Mouse (Mus musculus) testis, adult 2 months (tissue): Measurements from ENCODE around the gene Camkk2. TPM values are rescaled to one million over a fixed set of nuclear protein-coding genes. Genes with fewer than 3 reads are reported as not detected.

ENCODE experiments used
- H3K27ac ChIP-seq: fragments of 200-500 bp; 2 replicates; pipeline ENCODE4 v1.5.1; 2012; ENCODE audit warnings: low read depth, low read length; ENCODE audit not compliant: control insufficient read depth, insufficient read depth
- H3K27me3 ChIP-seq: fragments of 200-500 bp; 2 replicates; pipeline ENCODE4 v1.6.1; 2012; ENCODE audit warnings: mild to moderate bottlenecking, low read length, moderate library complexity; ENCODE audit not compliant: control insufficient read depth, insufficient read depth
- H3K36me3 ChIP-seq: fragments of 200-500 bp; 2 replicates; pipeline ENCODE4 v1.6.1; 2012; ENCODE audit warnings: mild to moderate bottlenecking, low read length; ENCODE audit not compliant: control insufficient read depth, insufficient read depth
- H3K4me1 ChIP-seq: fragments of 200-500 bp; 2 replicates; pipeline ENCODE4 v1.6.1; 2012; ENCODE audit warnings: low read length; ENCODE audit not compliant: control insufficient read depth, insufficient read depth
- H3K4me3 ChIP-seq: fragments of 200-500 bp; 2 replicates; pipeline ENCODE4 v1.5.1; 2012; ENCODE audit warnings: low read depth, mild to moderate bottlenecking, low read length, moderate library complexity, mixed read lengths; ENCODE audit not compliant: control insufficient read depth
- CTCF ChIP-seq: fragments of 200-500 bp; IDR thresholded peaks from 2 replicates; pipeline ENCODE4 v1.5.1; 2012; ENCODE audit warnings: low read depth, mild to moderate bottlenecking, inconsistent platforms, low read length, moderate library complexity; ENCODE audit not compliant: control insufficient read depth, insufficient read depth, insufficient replicate concordance
- POLR2A ChIP-seq: fragments of 200-500 bp; IDR thresholded peaks from 2 replicates; pipeline ENCODE4 v1.6.1; 2012; ENCODE audit warnings: low read depth, mild to moderate bottlenecking, inconsistent platforms, low read length, moderate library complexity; ENCODE audit not compliant: control insufficient read depth
- polyA plus RNA-seq: library from polyadenylated mRNA; depleted of rRNA; stranded (reverse); fragments of >200 nt; gene quantifications from 2 replicates; pipeline ENCODE4 v1.2.3, GENCODE M21; 2012; rRNA removed

The Camkk2 gene
- 18.9 and 22.3 TPM in 2 replicates for polyA plus RNA-seq

- no peaks in the 10 kb centered on the region for H3K27me3 ChIP-seq
- no peaks in the 10 kb centered on the region for H3K36me3 ChIP-seq
- peak within 1 kb of the TSS; percentile 88 for H3K27ac ChIP-seq
- TF ChIP-seq CTCF, result no peak
- peak; percentile 27; the same call in 1 of the 2 replicates for TF ChIP-seq POLR2A
- peaks cover 20% of the 10 kb centered on the region for H3K4me1 ChIP-seq
- H3K4me3 ChIP-seq, result peak within 1 kb of the TSS; percentile 85
Observed at GRCm38 (mm10) chr5:122779277-122779834, at the start of gene Camkk2. Gene Camkk2 (minus strand): TSS chr5:122779409.

GRCm38 (mm10) chr5:122825099-122825498 is 45.9 kb upstream of the Camkk2 start:
- Histone ChIP-seq H3K4me3 (no peak overlapping the region), H3K27ac (no peak overlapping the region), H3K4me1 (no peaks in the 10 kb centered on the region; the same call in 1 of the 2 replicates), H3K27me3 (no peaks in the 10 kb centered on the region), H3K36me3 (no peaks in the 10 kb centered on the region)
- TF ChIP-seq CTCF, result no peak
- no peak for TF ChIP-seq POLR2A

- Histone ChIP-seq H3K36me3 (no peaks in the 10 kb centered on the region), H3K27me3 (no peaks in the 10 kb centered on the region), H3K4me3 (no peak overlapping the region), H3K4me1 (no peaks in the 10 kb centered on the region; the same call in 1 of the 2 replicates), H3K27ac (no peak overlapping the region)
- TF ChIP-seq POLR2A (no peak), CTCF (no peak)
Observed at GRCm38 (mm10) chr5:122824450-122824849, 45.2 kb upstream of the Camkk2 start.

GRCm38 (mm10) chr5:122823976-122824375 is 44.8 kb upstream of the Camkk2 start:
- Histone ChIP-seq H3K4me1 (no peaks in the 10 kb centered on the region; the same call in 1 of the 2 replicates), H3K36me3 (no peaks in the 10 kb centered on the region), H3K4me3 (no peak overlapping the region), H3K27ac (no peak overlapping the region), H3K27me3 (no peaks in the 10 kb centered on the region)
- TF ChIP-seq POLR2A, result no peak
- no peak for TF ChIP-seq CTCF

- H3K36me3 ChIP-seq, result no peaks in the 10 kb centered on the region; the same call in 1 of the 2 replicates
- no peak overlapping the region for H3K27ac ChIP-seq
- TF ChIP-seq CTCF, result no peak
- no peak for TF ChIP-seq POLR2A
- no peak overlapping the region for H3K4me3 ChIP-seq
- no peaks in the 10 kb centered on the region for H3K27me3 ChIP-seq
- H3K4me1 ChIP-seq, result no peaks in the 10 kb centered on the region; the same call in 1 of the 2 replicates
Observed at GRCm38 (mm10) chr5:122822441-122822840, 43.2 kb upstream of the Camkk2 start.

GRCm38 (mm10) chr5:122821524-122821885 is 42.3 kb upstream of the Camkk2 start:
- peak overlapping the region; percentile 47 for H3K27ac ChIP-seq
- no peaks in the 10 kb centered on the region; the same call in 1 of the 2 replicates for H3K36me3 ChIP-seq
- no peaks in the 10 kb centered on the region; the same call in 1 of the 2 replicates for H3K4me1 ChIP-seq
- H3K4me3 ChIP-seq, result peak overlapping the region; percentile 52; the same call in 1 of the 2 replicates
- no peaks in the 10 kb centered on the region for H3K27me3 ChIP-seq
- TF ChIP-seq CTCF (no peak), POLR2A (no peak)

- Histone ChIP-seq H3K4me1 (no peaks in the 10 kb centered on the region; the same call in 1 of the 2 replicates), H3K27me3 (no peaks in the 10 kb centered on the region)
- TF ChIP-seq POLR2A, result peak; percentile 79
- TF ChIP-seq CTCF, result no peak
Observed at GRCm38 (mm10) chr5:122820777-122821523, 41.7 kb upstream of the Camkk2 start, which contains the start of gene Anapc5. Gene Anapc5 (minus strand): TSS chr5:122821339.

More at GRCm38 (mm10) chr5:122820777-122821523, 41.7 kb upstream of the Camkk2 start, which contains the start of gene Anapc5:
- Histone ChIP-seq H3K27ac (peak within 1 kb of the TSS; percentile 99), H3K36me3 (no peaks in the 10 kb centered on the region; the same call in 1 of the 2 replicates), H3K4me3 (peak within 1 kb of the TSS; percentile 99)
